Mouse (Mus musculus): ENCODE data around the gene Jag2.

GRCm38 (mm10) chr12:112912951-112913745, 16.4 kb downstream of the Jag2 start:
- TF ChIP-seq CTCF (IDR thresholded peaks at IDR 0.05) (no peak), POLR2A (IDR thresholded peaks at IDR 0.05; ENCODE audit: insufficient read depth, low read depth, low read length) (no peak), EP300 (IDR thresholded peaks at IDR 0.05; ENCODE audit: insufficient read depth, low read depth, low read length) (no peak)

Measured in heart, adult 2 months (tissue).